Mouse (Mus musculus) granulocyte monocyte progenitor cell, adult 5-6 weeks (primary cell): ENCODE data around the gene Dmrtc2. TPM values are rescaled to one million over a fixed set of nuclear protein-coding genes. Genes with fewer than 3 reads are reported as not detected.

ENCODE experiments used
- ATAC-seq: replicated peaks from 2 replicates; pipeline ENCODE4 v1.8.0; 2016; ENCODE audit warnings: mild to moderate bottlenecking, moderate TSS enrichment, inconsistent platforms; ENCODE audit not compliant: poor library complexity, severe bottlenecking
- total RNA-seq, 2 experiments: library from RNA; stranded (forward) in 1 of 2; stranded (reverse) in 1 of 2; fragments of 200-712, 200-1000 nt in 1 of 2; fragments of >200 nt in 1 of 2; fragmentation: Nextera tagmentation in 1 of 2; gene quantifications; 2 replicates each; pipeline ENCODE4 v1.2.3; 2014 to 2017

Gene Dmrtc2
- total RNA-seq, 2 experiments from 2014 or later = not detected

GRCm38 (mm10) chr7:24897224-24897623 lies 27.4 kb downstream of the Dmrtc2 start, which contains the start of gene Cd79a:
TSS of gene Cd79a (plus strand) at chr7:24897381.
- peak; percentile 8; the same call in 1 of the 2 replicates for ATAC-seq

- ATAC-seq = no peak
Observed at GRCm38 (mm10) chr7:24897959-24898358, 28.1 kb downstream of the Dmrtc2 start.

GRCm38 (mm10) chr7:24901114-24901513 lies 31.3 kb downstream of the Dmrtc2 start:
- no peak for ATAC-seq

GRCm38 (mm10) chr7:24901842-24902241 lies 32.0 kb downstream of the Dmrtc2 start:
- peak; percentile 8; the same call in 1 of the 2 replicates for ATAC-seq

- no peak for ATAC-seq
Observed at GRCm38 (mm10) chr7:24902264-24902629, 32.4 kb downstream of the Dmrtc2 start.

GRCm38 (mm10) chr7:24902630-24903443 lies 33.0 kb downstream of the Dmrtc2 start, which contains the start of gene Arhgef1:
TSS of gene Arhgef1 (plus strand) at chr7:24902912.
- ATAC-seq = peak; percentile 32

- ATAC-seq = no peak
Observed at GRCm38 (mm10) chr7:24903444-24903825, 33.6 kb downstream of the Dmrtc2 start.

GRCm38 (mm10) chr7:24904070-24904483 lies 34.2 kb downstream of the Dmrtc2 start:
- peak; percentile 80 for ATAC-seq

- ATAC-seq = peak; percentile 28
Observed at GRCm38 (mm10) chr7:24904936-24905335, 35.1 kb downstream of the Dmrtc2 start.

GRCm38 (mm10) chr7:24906551-24906950 lies 36.7 kb downstream of the Dmrtc2 start:
- no peak for ATAC-seq

GRCm38 (mm10) chr7:24907211-24907748 lies 37.4 kb downstream of the Dmrtc2 start:
- ATAC-seq = peak; percentile 6; the same call in 1 of the 2 replicates

- no peak for ATAC-seq
Observed at GRCm38 (mm10) chr7:24912480-24912879, 42.6 kb downstream of the Dmrtc2 start.

GRCm38 (mm10) chr7:24918763-24919323 lies 49.0 kb downstream of the Dmrtc2 start:
- no peak for ATAC-seq

- ATAC-seq = no peak
Observed at GRCm38 (mm10) chr7:24919728-24920127, 49.9 kb downstream of the Dmrtc2 start.

Other genes starting within 250 kb of the Dmrtc2 start
- gene Lypd3, start 233.5 kb upstream of the Dmrtc2 start, total RNA-seq (2014; fragmentation: Nextera tagmentation) = not detected in 2 replicates
- not detected in 2 replicates for gene Lypd3, start 233.5 kb upstream of the Dmrtc2 start, total RNA-seq (2017)
- gene Tex101, start 193.4 kb upstream of the Dmrtc2 start, total RNA-seq (2014; fragmentation: Nextera tagmentation) = not detected in 2 replicates
- gene Tex101, start 193.4 kb upstream of the Dmrtc2 start, total RNA-seq (2017) = not detected in 2 replicates
- not detected in 2 replicates for gene BC049730, start 160.8 kb upstream of the Dmrtc2 start, total RNA-seq (2014; fragmentation: Nextera tagmentation)
- not detected in 2 replicates for gene BC049730, start 160.8 kb upstream of the Dmrtc2 start, total RNA-seq (2017)
- not detected in 2 replicates for gene Gm4763, start 143.1 kb upstream of the Dmrtc2 start, total RNA-seq (2014; fragmentation: Nextera tagmentation)
- gene Gm4763, start 143.1 kb upstream of the Dmrtc2 start, total RNA-seq (2017) = not detected in 2 replicates
- 0.43 and 1.3 TPM in 2 replicates for gene Cd177, start 109.7 kb upstream of the Dmrtc2 start, total RNA-seq (2014; fragmentation: Nextera tagmentation)
- gene Cd177, start 109.7 kb upstream of the Dmrtc2 start, total RNA-seq (2017) = 18.1 and 21.1 TPM in 2 replicates
- not detected in 2 replicates for gene Ceacam10, start 92.9 kb upstream of the Dmrtc2 start, total RNA-seq (2014; fragmentation: Nextera tagmentation)
- gene Ceacam10, start 92.9 kb upstream of the Dmrtc2 start, total RNA-seq (2017) = 0.82 and 4.9 TPM in 2 replicates
- 3.2 and 7.1 TPM in 2 replicates for gene Gm9844, start 7.8 kb upstream of the Dmrtc2 start, total RNA-seq (2014; fragmentation: Nextera tagmentation)
- gene Gm9844, start 7.8 kb upstream of the Dmrtc2 start, total RNA-seq (2017) = 3.6 and 12.8 TPM in 2 replicates
- gene Lypd4, start 116 bp upstream of the Dmrtc2 start, total RNA-seq (2014; fragmentation: Nextera tagmentation) = not detected in 2 replicates
- gene Lypd4, start 116 bp upstream of the Dmrtc2 start, total RNA-seq (2017) = not detected in 2 replicates
- 4,360 and 4,453 TPM in 2 replicates for gene Rps19, start 14.3 kb downstream of the Dmrtc2 start, total RNA-seq (2014; fragmentation: Nextera tagmentation)
- gene Rps19, start 14.3 kb downstream of the Dmrtc2 start, total RNA-seq (2017) = 1,417 and 1,663 TPM in 2 replicates
- gene Cd79a, start 27.3 kb downstream of the Dmrtc2 start, total RNA-seq (2014; fragmentation: Nextera tagmentation) = not detected in 2 replicates
- gene Cd79a, start 27.3 kb downstream of the Dmrtc2 start, total RNA-seq (2017) = not detected in 2 replicates
- gene Arhgef1, start 32.9 kb downstream of the Dmrtc2 start, total RNA-seq (2014; fragmentation: Nextera tagmentation) = 81.5 and 141 TPM in 2 replicates
- 36.5 and 50.2 TPM in 2 replicates for gene Arhgef1, start 32.9 kb downstream of the Dmrtc2 start, total RNA-seq (2017)
- gene Gm4881, start 74.4 kb downstream of the Dmrtc2 start, total RNA-seq (2014; fragmentation: Nextera tagmentation) = not detected in 2 replicates
- gene Gm4881, start 74.4 kb downstream of the Dmrtc2 start, total RNA-seq (2017) = not detected in 2 replicates
- 112 and 164 TPM in 2 replicates for gene Rabac1, start 102.7 kb downstream of the Dmrtc2 start, total RNA-seq (2014; fragmentation: Nextera tagmentation)
- 118 and 121 TPM in 2 replicates for gene Rabac1, start 102.7 kb downstream of the Dmrtc2 start, total RNA-seq (2017)
- 34.6 and 53.7 TPM in 2 replicates for gene Atp1a3, start 135.9 kb downstream of the Dmrtc2 start, total RNA-seq (2014; fragmentation: Nextera tagmentation)
- 24.4 and 34.1 TPM in 2 replicates for gene Atp1a3, start 135.9 kb downstream of the Dmrtc2 start, total RNA-seq (2017)
- 5.0 and 9.4 TPM in 2 replicates for gene Grik5, start 202.3 kb downstream of the Dmrtc2 start, total RNA-seq (2014; fragmentation: Nextera tagmentation)
- 0.72 and 1.8 TPM in 2 replicates for gene Grik5, start 202.3 kb downstream of the Dmrtc2 start, total RNA-seq (2017)
- gene Zfp574, start 202.5 kb downstream of the Dmrtc2 start, total RNA-seq (2014; fragmentation: Nextera tagmentation) = 6.7 and 13.2 TPM in 2 replicates
- gene Zfp574, start 202.5 kb downstream of the Dmrtc2 start, total RNA-seq (2017) = 5.6 and 6.5 TPM in 2 replicates